Mouse (Mus musculus): ENCODE results near the gene Dph6. TPM values are rescaled to one million over a fixed set of nuclear protein-coding genes. Genes with fewer than 3 reads are reported as not detected.

Gene Dph6
- 22.5 and 23.9 TPM in 2 replicates for polyA plus RNA-seq (2015; fragmentation: Nextera tagmentation; extraction: Ambion mirVana)

- peak; percentile 94 for ATAC-seq (ENCODE audit: insufficient number of reproducible peaks, low FRiP score, low TSS enrichment, low read depth)
- H3K9ac ChIP-seq = peak within 1 kb of the TSS; percentile 67
- no peaks in the 10 kb centered on the region for H3K36me3 ChIP-seq
- WGBS = under 1% methylated on average over 45 of the region's 45 CpGs
- peak within 1 kb of the TSS; percentile 95 for H3K27ac ChIP-seq
- H3K4me1 ChIP-seq = peaks cover 3% of the 10 kb centered on the region; the same call in 1 of the 2 replicates
- peak within 1 kb of the TSS; percentile 50 for H3K4me2 ChIP-seq
- peak within 1 kb of the TSS; percentile 70 for H3K4me3 ChIP-seq
- H3K9me3 ChIP-seq = no peaks in the 10 kb centered on the region
- no peaks in the 10 kb centered on the region for H3K27me3 ChIP-seq
Measured at GRCm38 (mm10) chr2:114654365-114655239, at the start of gene Dph6. Dph6 (minus strand) TSS chr2:114654964.

GRCm38 (mm10) chr2:114700966-114701685 lies 46.4 kb upstream of the Dph6 start:
- no peaks in the 10 kb centered on the region for H3K9me3 ChIP-seq
- no peaks in the 10 kb centered on the region for H3K4me1 ChIP-seq
- H3K9ac ChIP-seq = no peak overlapping the region
- no peak overlapping the region for H3K27ac ChIP-seq
- no peaks in the 10 kb centered on the region for H3K36me3 ChIP-seq
- ATAC-seq (ENCODE audit: insufficient number of reproducible peaks, low FRiP score, low TSS enrichment, low read depth) = no peak
- WGBS = 70% methylated on average over 2 of the region's 2 CpGs
- no peak overlapping the region for H3K4me2 ChIP-seq
- H3K4me3 ChIP-seq = no peak overlapping the region
- H3K27me3 ChIP-seq = no peaks in the 10 kb centered on the region

GRCm38 (mm10) chr2:114691607-114692006 lies 36.8 kb upstream of the Dph6 start:
- Histone ChIP-seq H3K36me3 (no peaks in the 10 kb centered on the region), H3K4me3 (no peak overlapping the region), H3K9me3 (no peaks in the 10 kb centered on the region), H3K4me2 (no peak overlapping the region), H3K9ac (no peak overlapping the region), H3K27ac (no peak overlapping the region), H3K4me1 (no peaks in the 10 kb centered on the region), H3K27me3 (no peaks in the 10 kb centered on the region)
- no peak for ATAC-seq (ENCODE audit: insufficient number of reproducible peaks, low FRiP score, low TSS enrichment, low read depth)
- 76% methylated on average over 2 of the region's 2 CpGs for WGBS

GRCm38 (mm10) chr2:114687483-114687882 lies 32.7 kb upstream of the Dph6 start:
- Histone ChIP-seq H3K27me3 (no peaks in the 10 kb centered on the region), H3K4me2 (no peak overlapping the region), H3K9me3 (no peaks in the 10 kb centered on the region), H3K9ac (no peak overlapping the region), H3K27ac (no peak overlapping the region), H3K4me3 (no peak overlapping the region), H3K36me3 (no peaks in the 10 kb centered on the region), H3K4me1 (no peaks in the 10 kb centered on the region)
- 42% methylated on average over 1 of the region's 1 CpGs for WGBS
- no peak for ATAC-seq (ENCODE audit: insufficient number of reproducible peaks, low FRiP score, low TSS enrichment, low read depth)

GRCm38 (mm10) chr2:114687081-114687480 lies 32.3 kb upstream of the Dph6 start:
- Histone ChIP-seq H3K4me3 (no peak overlapping the region), H3K27ac (no peak overlapping the region), H3K36me3 (no peaks in the 10 kb centered on the region), H3K27me3 (no peaks in the 10 kb centered on the region), H3K4me1 (no peaks in the 10 kb centered on the region), H3K9me3 (no peaks in the 10 kb centered on the region), H3K9ac (no peak overlapping the region), H3K4me2 (no peak overlapping the region)
- WGBS = 77% methylated on average over 4 of the region's 4 CpGs
- ATAC-seq (ENCODE audit: insufficient number of reproducible peaks, low FRiP score, low TSS enrichment, low read depth) = no peak

GRCm38 (mm10) chr2:114673831-114674230 lies 19.1 kb upstream of the Dph6 start:
- Histone ChIP-seq H3K4me3 (no peak overlapping the region), H3K9ac (no peak overlapping the region), H3K27me3 (no peaks in the 10 kb centered on the region), H3K4me2 (no peak overlapping the region), H3K36me3 (no peaks in the 10 kb centered on the region), H3K27ac (no peak overlapping the region), H3K4me1 (no peaks in the 10 kb centered on the region), H3K9me3 (no peaks in the 10 kb centered on the region)
- no peak for ATAC-seq (ENCODE audit: insufficient number of reproducible peaks, low FRiP score, low TSS enrichment, low read depth)
- 65% methylated on average over 1 of the region's 1 CpGs for WGBS

GRCm38 (mm10) chr2:114670983-114671382 lies 16.2 kb upstream of the Dph6 start:
- no peak for ATAC-seq (ENCODE audit: insufficient number of reproducible peaks, low FRiP score, low TSS enrichment, low read depth)
- 58% methylated on average over 3 of the region's 3 CpGs for WGBS

GRCm38 (mm10) chr2:114658954-114659353 lies 4.2 kb upstream of the Dph6 start:
- Histone ChIP-seq H3K4me2 (no peak overlapping the region), H3K27ac (no peak overlapping the region), H3K9ac (no peak overlapping the region), H3K36me3 (no peaks in the 10 kb centered on the region), H3K27me3 (no peaks in the 10 kb centered on the region), H3K4me3 (no peak overlapping the region), H3K4me1 (peaks cover 3% of the 10 kb centered on the region; the same call in 1 of the 2 replicates), H3K9me3 (no peaks in the 10 kb centered on the region)
- ATAC-seq (ENCODE audit: insufficient number of reproducible peaks, low FRiP score, low TSS enrichment, low read depth) = no peak
- WGBS = 79% methylated on average over 2 of the region's 2 CpGs

More at GRCm38 (mm10) chr2:114670983-114671382, 16.2 kb upstream of the Dph6 start:
- H3K9ac ChIP-seq = no peak overlapping the region
- H3K4me1 ChIP-seq = no peaks in the 10 kb centered on the region
- H3K9me3 ChIP-seq = no peaks in the 10 kb centered on the region
- H3K27ac ChIP-seq = no peak overlapping the region
- no peaks in the 10 kb centered on the region for H3K27me3 ChIP-seq
- H3K4me2 ChIP-seq = no peak overlapping the region
- H3K4me3 ChIP-seq = no peak overlapping the region
- H3K36me3 ChIP-seq = no peaks in the 10 kb centered on the region

- Histone ChIP-seq H3K27ac (no peak overlapping the region), H3K36me3 (0 out of 2 replicates have a peak, but pooled peaks cover 4% of the 10 kb centered on the region), H3K9me3 (no peaks in the 10 kb centered on the region), H3K9ac (no peak overlapping the region), H3K4me1 (no peaks in the 10 kb centered on the region), H3K4me3 (no peak overlapping the region), H3K27me3 (no peaks in the 10 kb centered on the region), H3K4me2 (no peak overlapping the region)
- ATAC-seq (ENCODE audit: insufficient number of reproducible peaks, low FRiP score, low TSS enrichment, low read depth) = no peak
- WGBS = 52% methylated on average over 5 of the region's 5 CpGs
Measured at GRCm38 (mm10) chr2:114646240-114646639, 8.5 kb downstream of the Dph6 start.

- no peak overlapping the region for H3K4me2 ChIP-seq
- H3K9me3 ChIP-seq = no peaks in the 10 kb centered on the region
- no peaks in the 10 kb centered on the region for H3K27me3 ChIP-seq
- H3K36me3 ChIP-seq = 0 out of 2 replicates have a peak, but pooled peaks cover 5% of the 10 kb centered on the region
- no peak overlapping the region for H3K27ac ChIP-seq
- H3K4me3 ChIP-seq = no peak overlapping the region
- H3K9ac ChIP-seq = no peak overlapping the region
- no peak for ATAC-seq (ENCODE audit: insufficient number of reproducible peaks, low FRiP score, low TSS enrichment, low read depth)
- WGBS = 93% methylated on average over 2 of the region's 2 CpGs
- no peaks in the 10 kb centered on the region for H3K4me1 ChIP-seq
Measured at GRCm38 (mm10) chr2:114643832-114644231, 10.9 kb downstream of the Dph6 start.

- WGBS = 52% methylated on average over 4 of the region's 4 CpGs
- Histone ChIP-seq H3K27ac (no peak overlapping the region), H3K4me3 (no peak overlapping the region), H3K27me3 (no peaks in the 10 kb centered on the region), H3K4me1 (no peaks in the 10 kb centered on the region), H3K4me2 (no peak overlapping the region), H3K9ac (no peak overlapping the region), H3K36me3 (no peaks in the 10 kb centered on the region), H3K9me3 (no peaks in the 10 kb centered on the region)
- ATAC-seq (ENCODE audit: insufficient number of reproducible peaks, low FRiP score, low TSS enrichment, low read depth) = no peak
Measured at GRCm38 (mm10) chr2:114624683-114625082, 30.1 kb downstream of the Dph6 start.

- no peak overlapping the region for H3K27ac ChIP-seq
- no peak overlapping the region for H3K4me3 ChIP-seq
- no peak for ATAC-seq (ENCODE audit: insufficient number of reproducible peaks, low FRiP score, low TSS enrichment, low read depth)
- H3K27me3 ChIP-seq = no peaks in the 10 kb centered on the region
- no peak overlapping the region for H3K9ac ChIP-seq
- no peaks in the 10 kb centered on the region for H3K9me3 ChIP-seq
- H3K36me3 ChIP-seq = no peaks in the 10 kb centered on the region
- H3K4me1 ChIP-seq = no peaks in the 10 kb centered on the region
- WGBS = 10% methylated on average over 2 of the region's 2 CpGs
- no peak overlapping the region for H3K4me2 ChIP-seq
Measured at GRCm38 (mm10) chr2:114622550-114622939, 32.2 kb downstream of the Dph6 start.
